Comparison of ENCODE assay signal across 8 mouse cellular contexts in the genomic region with DNA sequence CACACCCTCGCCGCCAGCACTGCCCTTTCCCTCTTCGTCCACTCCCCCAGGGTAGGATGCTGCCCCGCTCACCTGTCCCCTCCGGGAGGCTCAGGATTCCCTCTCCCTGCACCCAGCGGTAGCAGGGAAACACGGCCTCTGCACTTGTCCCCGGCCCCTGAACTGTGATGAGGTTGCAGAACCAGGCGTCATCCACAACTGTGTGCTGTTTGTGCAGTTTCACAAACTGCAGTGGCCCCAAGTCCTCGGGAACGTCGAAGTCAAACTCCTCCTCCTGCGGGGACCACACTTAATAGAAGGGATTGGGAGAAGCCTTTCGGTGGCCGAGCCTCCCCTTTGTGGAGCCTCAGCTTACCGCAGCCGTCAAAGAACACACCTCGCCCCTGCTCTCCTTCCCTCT. TPM values are rescaled to one million over a fixed set of nuclear protein-coding genes. Genes with fewer than 3 reads are reported as not detected.
DNase-seq lines count a peak whose midpoint lies in the region; ATAC-seq and TF ChIP-seq lines count a peak whose summit lies in the region.

No protein-coding gene starts in this region.

- H3K4me1 ChIP-seq in forebrain, embryonic 12.5 days, result peaks cover 12% of the 10 kb centered on the region; the same call in 1 of the 2 replicates
- H3K4me1 ChIP-seq in limb, embryonic 12.5 days (replicated peaks), result peaks cover 12% of the 10 kb centered on the region
- peaks cover 10% of the 10 kb centered on the region; the same call in 1 of the 2 replicates for H3K4me1 ChIP-seq in neural tube, embryonic 13.5 days (replicated peaks)

- WGBS in forebrain, embryonic 12.5 days, result 7% methylated on average over 18 of the region's 18 CpGs
- 6% methylated on average over 18 of the region's 18 CpGs for WGBS in limb, embryonic 12.5 days
- WGBS in neural tube, embryonic 13.5 days, result 5% methylated on average over 18 of the region's 18 CpGs

- H3K9ac ChIP-seq in forebrain, embryonic 12.5 days, result no peak overlapping the region
- H3K9ac ChIP-seq in limb, embryonic 12.5 days (replicated peaks), result peak overlapping the region; percentile 40; the same call in 1 of the 2 replicates
- H3K9ac ChIP-seq in neural tube, embryonic 13.5 days, result 0 out of 2 replicates have a peak overlapping the region, but pooled peaks have one; percentile 45

- no peak for ATAC-seq in forebrain, embryonic 12.5 days (ENCODE audit: low FRiP score)
- no peak for ATAC-seq in limb, embryonic 12.5 days (ENCODE audit: insufficient number of reproducible peaks, insufficient read depth, low FRiP score, low TSS enrichment, low read depth)
- no peak for ATAC-seq in neural tube, embryonic 13.5 days (ENCODE audit: low read depth)
- ATAC-seq in megakaryocyte progenitor cell, adult 5-6 weeks (replicated peaks; ENCODE audit: poor library complexity), result no peak

- peak overlapping the region; percentile 39; the same call in 1 of the 2 replicates for H3K4me2 ChIP-seq in forebrain, embryonic 12.5 days
- peak overlapping the region; percentile 60 for H3K4me2 ChIP-seq in limb, embryonic 12.5 days
- H3K4me2 ChIP-seq in neural tube, embryonic 13.5 days, result peak overlapping the region; percentile 46

- peaks cover 73% of the 10 kb centered on the region for H3K27me3 ChIP-seq in forebrain, embryonic 12.5 days
- peaks cover 79% of the 10 kb centered on the region for H3K27me3 ChIP-seq in limb, embryonic 12.5 days
- H3K27me3 ChIP-seq in neural tube, embryonic 13.5 days, result peaks cover 70% of the 10 kb centered on the region

- no peak for DNase-seq in layer of hippocampus, adult 2 months (ENCODE audit: low spot score in 2 of 2)
- DNase-seq in layer of hippocampus, postnatal 36 days, result no peak
- no peak for DNase-seq in left cerebral cortex, postnatal 14 days (ENCODE audit: low spot score in 2 of 2)
- no peak for DNase-seq in adrenal gland, adult 2 months

- H3K4me3 ChIP-seq in layer of hippocampus, adult 2 months, result peak overlapping the region; percentile 40; the same call in 1 of the 2 replicates
- H3K4me3 ChIP-seq in forebrain, embryonic 12.5 days (replicated peaks), result peak overlapping the region; percentile 24
- peak overlapping the region; percentile 35 for H3K4me3 ChIP-seq in limb, embryonic 12.5 days (replicated peaks)
- peak overlapping the region; percentile 22 for H3K4me3 ChIP-seq in neural tube, embryonic 13.5 days

- H3K36me3 ChIP-seq in forebrain, embryonic 12.5 days (replicated peaks), result no peaks in the 10 kb centered on the region
- H3K36me3 ChIP-seq in limb, embryonic 12.5 days, result no peaks in the 10 kb centered on the region
- no peaks in the 10 kb centered on the region for H3K36me3 ChIP-seq in neural tube, embryonic 13.5 days

- TF ChIP-seq CTCF in layer of hippocampus, adult 2 months (conservative IDR thresholded peaks at IDR 0.05), result no peak

- no peaks in the 10 kb centered on the region for H3K9me3 ChIP-seq in forebrain, embryonic 12.5 days
- no peaks in the 10 kb centered on the region for H3K9me3 ChIP-seq in limb, embryonic 12.5 days
- no peaks in the 10 kb centered on the region for H3K9me3 ChIP-seq in neural tube, embryonic 13.5 days

- H3K27ac ChIP-seq in layer of hippocampus, adult 2 months, result no peak overlapping the region
- no peak overlapping the region for H3K27ac ChIP-seq in forebrain, embryonic 12.5 days
- no peak overlapping the region for H3K27ac ChIP-seq in limb, embryonic 12.5 days
- no peak overlapping the region for H3K27ac ChIP-seq in neural tube, embryonic 13.5 days (replicated peaks)

- intact Hi-C loops in left cerebral cortex, postnatal 14 days (cut with DNase I), result loop anchor here (2.0 kb wide), 1 partner anchor 54 kb away; no protein-coding TSS in a partner anchor

RNA-seq across cellular contexts. Expression of a gene that starts 0.8 kb away (rescaled TPM):
- total RNA-seq in layer of hippocampus, adult 2 months (2021), result under 1 TPM; 0.13 to 0.27 TPM
- total RNA-seq in layer of hippocampus, postnatal 36 days (2021), result not detected
- 1.3 and 1.6 TPM in 2 replicates for polyA plus RNA-seq in forebrain, embryonic 12.5 days (2016; fragmentation: Nextera tagmentation; extraction: Ambion mirVana)
- 2.8 and 3.5 TPM in 2 replicates for polyA plus RNA-seq in limb, embryonic 12.5 days (2016; fragmentation: Nextera tagmentation; extraction: Ambion mirVana)
- 2.5 and 2.6 TPM in 2 replicates for polyA plus RNA-seq in neural tube, embryonic 13.5 days (2015; fragmentation: Nextera tagmentation; extraction: Ambion mirVana)
- 0.27 TPM in 1 of 2 replicates, not detected in the other for total RNA-seq in megakaryocyte progenitor cell, adult 5-6 weeks (2015)
- not detected in 2 replicates for total RNA-seq in megakaryocyte progenitor cell, adult 5-6 weeks (2017)
- total RNA-seq in left cerebral cortex, postnatal 14 days (2021), result under 1 TPM in 1 of 2 experiments, not detected in 1; 0.13 TPM
- 1 to 10 TPM; 1.3 to 1.6 TPM for total RNA-seq in adrenal gland, adult 2 months (2021)
- polyA plus RNA-seq in adrenal gland, adult 2 months (2012; rRNA removed), result 1.7 and 1.8 TPM in 2 replicates

RNA-seq across cellular contexts. Expression of a gene that starts 14.7 kb away (rescaled TPM):
- 100 to 1,000 TPM; 272 to 278 TPM for total RNA-seq in layer of hippocampus, adult 2 months (2021)
- total RNA-seq in layer of hippocampus, postnatal 36 days (2021), result 100 to 1,000 TPM; 242 to 288 TPM
- polyA plus RNA-seq in forebrain, embryonic 12.5 days (2016; fragmentation: Nextera tagmentation; extraction: Ambion mirVana), result 151 and 152 TPM in 2 replicates
- 117 and 118 TPM in 2 replicates for polyA plus RNA-seq in limb, embryonic 12.5 days (2016; fragmentation: Nextera tagmentation; extraction: Ambion mirVana)
- 362 and 382 TPM in 2 replicates for polyA plus RNA-seq in neural tube, embryonic 13.5 days (2015; fragmentation: Nextera tagmentation; extraction: Ambion mirVana)
- total RNA-seq in megakaryocyte progenitor cell, adult 5-6 weeks (2015), result 134 and 151 TPM in 2 replicates
- 19.3 and 29.4 TPM in 2 replicates for total RNA-seq in megakaryocyte progenitor cell, adult 5-6 weeks (2017)
- total RNA-seq in left cerebral cortex, postnatal 14 days (2021), result 100 to 1,000 TPM; 291 TPM
- total RNA-seq in adrenal gland, adult 2 months (2021), result 100 to 1,000 TPM; 220 to 243 TPM
- 332 and 351 TPM in 2 replicates for polyA plus RNA-seq in adrenal gland, adult 2 months (2012; rRNA removed)

RNA-seq across cellular contexts. Expression of a gene that starts 14.7 kb away (rescaled TPM):
- total RNA-seq in layer of hippocampus, adult 2 months (2021), result 1 to 10 TPM; 3.9 to 4.3 TPM
- total RNA-seq in layer of hippocampus, postnatal 36 days (2021), result 1 to 10 TPM; 3.9 to 5.1 TPM
- 9.4 and 11.2 TPM in 2 replicates for polyA plus RNA-seq in forebrain, embryonic 12.5 days (2016; fragmentation: Nextera tagmentation; extraction: Ambion mirVana)
- 9.9 and 10.4 TPM in 2 replicates for polyA plus RNA-seq in limb, embryonic 12.5 days (2016; fragmentation: Nextera tagmentation; extraction: Ambion mirVana)
- polyA plus RNA-seq in neural tube, embryonic 13.5 days (2015; fragmentation: Nextera tagmentation; extraction: Ambion mirVana), result 17.0 and 18.3 TPM in 2 replicates
- 3.4 and 4.1 TPM in 2 replicates for total RNA-seq in megakaryocyte progenitor cell, adult 5-6 weeks (2015)
- total RNA-seq in megakaryocyte progenitor cell, adult 5-6 weeks (2017), result 0.10 and 2.4 TPM in 2 replicates
- 1 to 10 TPM; 5.9 to 7.3 TPM for total RNA-seq in left cerebral cortex, postnatal 14 days (2021)
- total RNA-seq in adrenal gland, adult 2 months (2021), result 1 to 10 TPM; 3.2 to 6.2 TPM
- polyA plus RNA-seq in adrenal gland, adult 2 months (2012; rRNA removed), result 6.9 and 7.8 TPM in 2 replicates

RNA-seq across cellular contexts. Expression of a gene that starts 16.6 kb away (rescaled TPM):
- total RNA-seq in layer of hippocampus, adult 2 months (2021), result 10 to 100 TPM; 43.8 to 48.7 TPM
- 10 to 100 TPM; 41.4 to 45.6 TPM for total RNA-seq in layer of hippocampus, postnatal 36 days (2021)
- 203 and 215 TPM in 2 replicates for polyA plus RNA-seq in forebrain, embryonic 12.5 days (2016; fragmentation: Nextera tagmentation; extraction: Ambion mirVana)
- polyA plus RNA-seq in limb, embryonic 12.5 days (2016; fragmentation: Nextera tagmentation; extraction: Ambion mirVana), result 215 and 222 TPM in 2 replicates
- polyA plus RNA-seq in neural tube, embryonic 13.5 days (2015; fragmentation: Nextera tagmentation; extraction: Ambion mirVana), result 161 and 174 TPM in 2 replicates
- 73.4 and 77.3 TPM in 2 replicates for total RNA-seq in megakaryocyte progenitor cell, adult 5-6 weeks (2015)
- 24.4 and 31.2 TPM in 2 replicates for total RNA-seq in megakaryocyte progenitor cell, adult 5-6 weeks (2017)
- total RNA-seq in left cerebral cortex, postnatal 14 days (2021), result 10 to 100 TPM; 41.3 to 54.2 TPM
- 10 to 100 TPM; 44.7 to 52.1 TPM for total RNA-seq in adrenal gland, adult 2 months (2021)
- polyA plus RNA-seq in adrenal gland, adult 2 months (2012; rRNA removed), result 54.7 and 56.2 TPM in 2 replicates

RNA-seq across cellular contexts. Expression of a gene that starts 24.7 kb away (rescaled TPM):
- total RNA-seq in layer of hippocampus, adult 2 months (2021), result 1 to 10 TPM in 1 of 2 experiments, under 1 TPM in 1; 0.83 to 1.4 TPM
- 1 to 10 TPM; 1.1 to 1.3 TPM for total RNA-seq in layer of hippocampus, postnatal 36 days (2021)
- polyA plus RNA-seq in forebrain, embryonic 12.5 days (2016; fragmentation: Nextera tagmentation; extraction: Ambion mirVana), result 5.7 and 5.9 TPM in 2 replicates
- 7.1 and 8.2 TPM in 2 replicates for polyA plus RNA-seq in limb, embryonic 12.5 days (2016; fragmentation: Nextera tagmentation; extraction: Ambion mirVana)
- 6.0 and 6.1 TPM in 2 replicates for polyA plus RNA-seq in neural tube, embryonic 13.5 days (2015; fragmentation: Nextera tagmentation; extraction: Ambion mirVana)
- total RNA-seq in megakaryocyte progenitor cell, adult 5-6 weeks (2015), result 0.17 TPM in 1 of 2 replicates, not detected in the other
- not detected in 2 replicates for total RNA-seq in megakaryocyte progenitor cell, adult 5-6 weeks (2017)
- 1 to 10 TPM; 5.1 to 5.3 TPM for total RNA-seq in left cerebral cortex, postnatal 14 days (2021)
- total RNA-seq in adrenal gland, adult 2 months (2021), result 10 to 100 TPM in 1 of 2 experiments, 1 to 10 TPM in 1; 8.6 to 11.3 TPM
- 25.3 and 27.8 TPM in 2 replicates for polyA plus RNA-seq in adrenal gland, adult 2 months (2012; rRNA removed)
